ENCODE assay signal across 12 mouse cellular contexts in the genomic region with DNA sequence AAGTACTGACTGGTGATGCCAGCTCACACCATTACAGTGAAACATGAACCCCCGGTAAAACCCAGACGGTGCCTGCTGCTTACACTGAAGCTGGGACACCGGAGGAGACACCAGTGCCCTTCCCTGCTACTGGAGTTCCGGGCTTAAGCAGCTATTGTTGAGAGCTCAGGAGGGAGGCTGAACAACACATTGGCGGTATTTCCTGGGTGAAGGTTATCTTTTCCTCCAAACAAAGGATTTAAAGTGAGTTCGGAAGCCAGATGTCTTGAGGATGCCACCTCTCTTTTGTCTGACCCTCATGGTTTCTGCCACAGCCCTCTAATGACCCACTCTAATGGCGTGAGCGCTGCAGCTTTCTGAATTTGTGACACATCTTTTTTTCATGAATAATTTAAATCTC. TPM values are rescaled to one million over a fixed set of nuclear protein-coding genes. Genes with fewer than 3 reads are reported as not detected.
DNase-seq lines count a peak whose midpoint lies in the region; ATAC-seq and TF ChIP-seq lines count a peak whose summit lies in the region.
"Had no signal": no experiment of that assay in that cellular context is flagged by ENCODE, and none has a peak within 500 bp of the region (broad histone marks: within the 10 kb centered on the region; RNA-seq: fewer than 3 reads in every experiment).

No protein-coding gene starts in this region.

- no peaks in the 10 kb centered on the region for H3K27me3 ChIP-seq in kidney, embryonic 16.5 days (ENCODE audit: insufficient read depth, low read length)
- H3K27me3 ChIP-seq in kidney, embryonic 15.5 days: no peaks in the 10 kb centered on the region
- H3K27me3 ChIP-seq in forebrain, embryonic 16.5 days (replicated peaks; ENCODE audit: control insufficient read depth, insufficient read depth, low read length): no peaks in the 10 kb centered on the region
- H3K27me3 ChIP-seq in midbrain, embryonic 14.5 days (ENCODE audit: control insufficient read depth, insufficient read depth, low read length): no peaks in the 10 kb centered on the region
- no peaks in the 10 kb centered on the region for H3K27me3 ChIP-seq in intestine, postnatal 0 days (replicated peaks; ENCODE audit: control insufficient read depth, insufficient read depth, low read length)
- H3K27me3 ChIP-seq: CH12.LX; heart, embryonic 15.5 days had no signal

- H3K36me3 ChIP-seq in kidney, embryonic 16.5 days (ENCODE audit: insufficient read depth, low read length): peaks cover 12% of the 10 kb centered on the region
- H3K36me3 ChIP-seq in kidney, embryonic 15.5 days: peaks cover 15% of the 10 kb centered on the region
- no peaks in the 10 kb centered on the region; the same call in 1 of the 2 replicates for H3K36me3 ChIP-seq in forebrain, embryonic 16.5 days (ENCODE audit: control insufficient read depth, insufficient read depth)
- peaks cover 15% of the 10 kb centered on the region for H3K36me3 ChIP-seq in midbrain, embryonic 14.5 days (ENCODE audit: control insufficient read depth, insufficient read depth, low read length)
- H3K36me3 ChIP-seq in intestine, postnatal 0 days (ENCODE audit: control insufficient read depth, insufficient read depth): peaks cover 5% of the 10 kb centered on the region; the same call in 1 of the 2 replicates

- no peak overlapping the region for H3K9ac ChIP-seq in kidney, embryonic 16.5 days (replicated peaks; ENCODE audit: low read length)
- H3K9ac ChIP-seq in kidney, embryonic 15.5 days: no peak overlapping the region
- peak overlapping the region; percentile 41 for H3K9ac ChIP-seq in forebrain, embryonic 16.5 days (replicated peaks; ENCODE audit: low read depth, low read length)
- peak overlapping the region; percentile 39 for H3K9ac ChIP-seq in midbrain, embryonic 14.5 days (replicated peaks; ENCODE audit: low read length)
- no peak overlapping the region for H3K9ac ChIP-seq in intestine, postnatal 0 days (ENCODE audit: low read depth, low read length)
- H3K9ac ChIP-seq: heart, embryonic 15.5 days had no signal

- no peak for TF ChIP-seq CTCF in intestine, postnatal 0 days (IDR thresholded peaks at IDR 0.05; ENCODE audit: low read depth)

- H3K4me3 ChIP-seq in kidney, embryonic 16.5 days (ENCODE audit: low read length): no peak overlapping the region
- H3K4me3 ChIP-seq in kidney, embryonic 15.5 days (replicated peaks): no peak overlapping the region
- H3K4me3 ChIP-seq in forebrain, embryonic 16.5 days (replicated peaks; ENCODE audit: low read length): no peak overlapping the region; the same call in 1 of the 2 replicates
- peak overlapping the region; percentile 21 for H3K4me3 ChIP-seq in midbrain, embryonic 14.5 days (replicated peaks; ENCODE audit: low read depth, low read length)
- H3K4me3 ChIP-seq in intestine, postnatal 0 days (ENCODE audit: low read depth, low read length): no peak overlapping the region
- H3K4me3 ChIP-seq: heart, embryonic 15.5 days had no signal

- WGBS in kidney, embryonic 16.5 days: 38% methylated on average over 8 of the region's 8 CpGs
- 46% methylated on average over 8 of the region's 8 CpGs for WGBS in kidney, embryonic 15.5 days
- 7% methylated on average over 8 of the region's 8 CpGs for WGBS in forebrain, embryonic 16.5 days
- 4% methylated on average over 8 of the region's 8 CpGs for WGBS in midbrain, embryonic 14.5 days
- 60% methylated on average over 8 of the region's 8 CpGs for WGBS in intestine, postnatal 0 days

- intact Hi-C loops in left cerebral cortex, postnatal 14 days (cut with DNase I): no loop called here

- 0 out of 2 replicates have a peak overlapping the region, but pooled peaks have one; percentile 50 for H3K27ac ChIP-seq in kidney, embryonic 16.5 days (ENCODE audit: low read length)
- H3K27ac ChIP-seq in kidney, embryonic 15.5 days: no peak overlapping the region
- H3K27ac ChIP-seq in forebrain, embryonic 16.5 days (ENCODE audit: low read length): peak overlapping the region; percentile 84
- peak overlapping the region; percentile 94 for H3K27ac ChIP-seq in midbrain, embryonic 14.5 days (replicated peaks; ENCODE audit: low read depth, low read length)
- H3K27ac ChIP-seq in intestine, postnatal 0 days (ENCODE audit: low read depth, low read length): no peak overlapping the region
- H3K27ac ChIP-seq: heart, embryonic 15.5 days had no signal

- H3K4me2 ChIP-seq in kidney, embryonic 16.5 days (replicated peaks; ENCODE audit: low read depth, low read length): no peak overlapping the region
- no peak overlapping the region for H3K4me2 ChIP-seq in kidney, embryonic 15.5 days
- H3K4me2 ChIP-seq in forebrain, embryonic 16.5 days (ENCODE audit: low read length): peak overlapping the region; percentile 25
- peak overlapping the region; percentile 47 for H3K4me2 ChIP-seq in midbrain, embryonic 14.5 days (ENCODE audit: low read length)
- H3K4me2 ChIP-seq in intestine, postnatal 0 days (replicated peaks; ENCODE audit: low read depth): no peak overlapping the region
- H3K4me2 ChIP-seq: heart, embryonic 15.5 days had no signal

- no peak for ATAC-seq in kidney, embryonic 16.5 days (ENCODE audit: low FRiP score, low TSS enrichment)
- no peak for ATAC-seq in kidney, embryonic 15.5 days (replicated peaks; ENCODE audit: low FRiP score)
- ATAC-seq in forebrain, embryonic 16.5 days: no peak
- ATAC-seq in midbrain, embryonic 14.5 days (ENCODE audit: low FRiP score, low TSS enrichment): no peak; the same call in 1 of the 2 replicates
- no peak for ATAC-seq in intestine, postnatal 0 days

- H3K9me3 ChIP-seq in kidney, embryonic 16.5 days (ENCODE audit: low read length): no peaks in the 10 kb centered on the region
- no peaks in the 10 kb centered on the region for H3K9me3 ChIP-seq in kidney, embryonic 15.5 days (replicated peaks)
- no peaks in the 10 kb centered on the region for H3K9me3 ChIP-seq in forebrain, embryonic 16.5 days (ENCODE audit: control insufficient read depth, low read length)
- no peaks in the 10 kb centered on the region for H3K9me3 ChIP-seq in midbrain, embryonic 14.5 days (ENCODE audit: control insufficient read depth, low read length)
- H3K9me3 ChIP-seq in intestine, postnatal 0 days (ENCODE audit: control insufficient read depth): no peaks in the 10 kb centered on the region
- H3K9me3 ChIP-seq: heart, embryonic 15.5 days had no signal

- peaks cover 28% of the 10 kb centered on the region for H3K4me1 ChIP-seq in kidney, embryonic 16.5 days (ENCODE audit: insufficient read depth, low read length)
- peaks cover 29% of the 10 kb centered on the region for H3K4me1 ChIP-seq in kidney, embryonic 15.5 days
- peaks cover 62% of the 10 kb centered on the region for H3K4me1 ChIP-seq in forebrain, embryonic 16.5 days (replicated peaks; ENCODE audit: control insufficient read depth, insufficient read depth, low read length)
- peaks cover 65% of the 10 kb centered on the region for H3K4me1 ChIP-seq in midbrain, embryonic 14.5 days (ENCODE audit: control insufficient read depth, insufficient read depth, low read length)
- H3K4me1 ChIP-seq in intestine, postnatal 0 days (replicated peaks; ENCODE audit: control insufficient read depth, insufficient read depth, low read length): peaks cover 3% of the 10 kb centered on the region; the same call in 1 of the 2 replicates

- DNase-seq in midbrain, embryonic 14.5 days: peak; percentile 64
- DNase-seq in cerebellum, postnatal 14 days: no peak
- no peak for DNase-seq in adrenal gland, postnatal 14 days
- DNase-seq in left cerebral cortex, postnatal 14 days (ENCODE audit: low spot score in 2 of 2): no peak
- DNase-seq: cerebellum, adult 8-10 months; kidney, postnatal 25 days had no signal

RNA-seq across cellular contexts. Expression of a gene that starts 10.9 kb away (rescaled TPM):
- polyA plus RNA-seq in kidney, embryonic 16.5 days (2015; fragmentation: Nextera tagmentation; extraction: Ambion mirVana): 22.9 and 25.0 TPM in 2 replicates
- 23.8 and 24.5 TPM in 2 replicates for polyA plus RNA-seq in kidney, embryonic 15.5 days (2015; fragmentation: Nextera tagmentation; extraction: Ambion mirVana)
- 37.2 and 37.6 TPM in 2 replicates for polyA plus RNA-seq in forebrain, embryonic 16.5 days (2015; fragmentation: Nextera tagmentation; extraction: Ambion mirVana)
- 32.5 and 53.9 TPM in 2 replicates for polyA plus RNA-seq in midbrain, embryonic 14.5 days (2014; fragmentation: Nextera tagmentation; extraction: Ambion mirVana)
- total RNA-seq in adrenal gland, postnatal 14 days (2021): 25.3 and 26.3 TPM in 2 replicates
- polyA plus RNA-seq in intestine, postnatal 0 days (2015; fragmentation: Nextera tagmentation; extraction: Ambion mirVana): 3.3 and 4.1 TPM in 2 replicates
- total RNA-seq in left cerebral cortex, postnatal 14 days (2021): 10 to 100 TPM; 14.4 to 20.0 TPM

Comparison
In these comparisons a context has a peak if more than half of its experiments do, and no peak if none do; other contexts are left out.
1. H3K27ac ChIP-seq: peak in kidney, embryonic 16.5 days (single experiment), forebrain, embryonic 16.5 days (single experiment) and midbrain, embryonic 14.5 days (single experiment); none in kidney, embryonic 15.5 days (single experiment) and intestine, postnatal 0 days (single experiment).
2. H3K4me2 ChIP-seq: peak in forebrain, embryonic 16.5 days (single experiment) and midbrain, embryonic 14.5 days (single experiment); none in kidney, embryonic 16.5 days (single experiment), kidney, embryonic 15.5 days (single experiment) and intestine, postnatal 0 days (single experiment).
3. H3K9ac ChIP-seq: peak in forebrain, embryonic 16.5 days (single experiment) and midbrain, embryonic 14.5 days (single experiment); none in kidney, embryonic 16.5 days (single experiment), kidney, embryonic 15.5 days (single experiment) and intestine, postnatal 0 days (single experiment).